Mouse (Mus musculus) lung, embryonic 14.5 days (tissue): Measurements from ENCODE around the gene Snai1. TPM values are rescaled to one million over a fixed set of nuclear protein-coding genes. Genes with fewer than 3 reads are reported as not detected.

Experiments
- ATAC-seq: fragments of 200-750 bp; cut with Nextera tagmentation; 2 replicates; pipeline ENCODE4 v1.8.0; 2017; ENCODE audit warnings: mild to moderate bottlenecking, moderate TSS enrichment, moderate library complexity; ENCODE audit not compliant: insufficient read depth
- DNase-seq: peaks from one replicate; pipeline ENCODE4 v3.0.0-alpha.2; 2015
- H3K27ac ChIP-seq: fragments of 300-500 bp; sonication (generic); 2 replicates; pipeline ENCODE4 v1.5.1; 2014; ENCODE audit warnings: low read depth, mild to moderate bottlenecking, moderate library complexity
- H3K27me3 ChIP-seq: fragments of 300-500 bp; sonication (generic); 2 replicates; pipeline ENCODE4 v1.6.1; 2014; ENCODE audit warnings: low read length, control low read depth; ENCODE audit not compliant: insufficient read depth
- H3K36me3 ChIP-seq: fragments of 300-500 bp; sonication (generic); 2 replicates; pipeline ENCODE4 v1.6.1; 2014; ENCODE audit warnings: control low read depth; ENCODE audit not compliant: insufficient read depth
- H3K4me1 ChIP-seq: fragments of 300-500 bp; sonication (generic); 2 replicates; pipeline ENCODE4 v1.6.1; 2014; ENCODE audit warnings: antibody characterized with exemption, control low read depth; ENCODE audit not compliant: insufficient read depth
- H3K4me2 ChIP-seq: fragments of 300-500 bp; sonication (generic); 2 replicates; pipeline ENCODE4 v1.6.1; 2014; ENCODE audit warnings: mild to moderate bottlenecking
- H3K4me3 ChIP-seq: fragments of 300-500 bp; sonication (generic); 2 replicates; pipeline ENCODE4 v1.5.1; 2014; ENCODE audit warnings: low read depth, low read length
- H3K9ac ChIP-seq: fragments of 300-500 bp; sonication (generic); 2 replicates; pipeline ENCODE4 v1.6.1; 2014
- H3K9me3 ChIP-seq: fragments of 300-500 bp; sonication (generic); 2 replicates; pipeline ENCODE4 v1.6.1; 2016; ENCODE audit warnings: low read depth, low read length, control low read depth
- CTCF ChIP-seq: IDR thresholded peaks from 2 replicates; pipeline ENCODE4 v1.5.1; 2016; ENCODE audit warnings: antibody characterized with exemption, low read depth
- WGBS: fragments of 180-500 bp; shearing (Covaris S2); extraction: QIAGEN DNeasy Blood & Tissue Kit; methylation state at CpG from one replicate; pipeline ENCODE4 v1.1.7; 2014; 5-methylcytosine and 5-hydroxymethylcytosine counted together
- polyA plus RNA-seq: library from polyadenylated mRNA; unstranded; fragments of >200 nt; fragmentation: Nextera tagmentation; extraction: Ambion mirVana; gene quantifications from 2 replicates; pipeline ENCODE4 v1.2.1, GENCODE M21; 2014

Snai1 gene
- polyA plus RNA-seq, 1 experiment from 2014 or later = 162 TPM

GRCm38 (mm10) chr2:167563035-167563434 is 25.0 kb downstream of the Snai1 start:
- ATAC-seq = no peak
- no peak for DNase-seq
- Histone ChIP-seq H3K9me3 (no peaks in the 10 kb centered on the region), H3K27ac (peak overlapping the region; percentile 95), H3K4me3 (no peak overlapping the region), H3K4me1 (peaks cover 36% of the 10 kb centered on the region), H3K27me3 (no peaks in the 10 kb centered on the region), H3K36me3 (no peaks in the 10 kb centered on the region), H3K4me2 (peak overlapping the region; percentile 12; the same call in 1 of the 2 replicates), H3K9ac (no peak overlapping the region)
- WGBS = 42% methylated on average over 5 of the region's 5 CpGs
- TF ChIP-seq CTCF = no peak

- 19% methylated on average over 12 of the region's 12 CpGs for WGBS
- Histone ChIP-seq H3K4me2 (peak overlapping the region; percentile 12; the same call in 1 of the 2 replicates), H3K9me3 (no peaks in the 10 kb centered on the region), H3K4me1 (peaks cover 36% of the 10 kb centered on the region), H3K27ac (peak overlapping the region; percentile 95), H3K27me3 (no peaks in the 10 kb centered on the region), H3K4me3 (no peak overlapping the region), H3K9ac (no peak overlapping the region), H3K36me3 (no peaks in the 10 kb centered on the region)
- DNase-seq = peak; percentile 93
- ATAC-seq = peak; percentile 88
- no peak for TF ChIP-seq CTCF
Observed at GRCm38 (mm10) chr2:167563703-167564102, 25.7 kb downstream of the Snai1 start.

GRCm38 (mm10) chr2:167564551-167565311 is 26.7 kb downstream of the Snai1 start:
- 54% methylated on average over 13 of the region's 13 CpGs for WGBS
- ATAC-seq (no peak), DNase-seq (no peak)
- no peaks in the 10 kb centered on the region for H3K27me3 ChIP-seq
- no peaks in the 10 kb centered on the region for H3K9me3 ChIP-seq
- H3K4me3 ChIP-seq = no peak overlapping the region
- TF ChIP-seq CTCF = no peak
- peak overlapping the region; percentile 95 for H3K27ac ChIP-seq
- H3K9ac ChIP-seq = 0 out of 2 replicates have a peak overlapping the region, but pooled peaks have one; percentile 1
- H3K36me3 ChIP-seq = no peaks in the 10 kb centered on the region
- H3K4me1 ChIP-seq = peaks cover 32% of the 10 kb centered on the region
- H3K4me2 ChIP-seq = peak overlapping the region; percentile 35

DNA sequence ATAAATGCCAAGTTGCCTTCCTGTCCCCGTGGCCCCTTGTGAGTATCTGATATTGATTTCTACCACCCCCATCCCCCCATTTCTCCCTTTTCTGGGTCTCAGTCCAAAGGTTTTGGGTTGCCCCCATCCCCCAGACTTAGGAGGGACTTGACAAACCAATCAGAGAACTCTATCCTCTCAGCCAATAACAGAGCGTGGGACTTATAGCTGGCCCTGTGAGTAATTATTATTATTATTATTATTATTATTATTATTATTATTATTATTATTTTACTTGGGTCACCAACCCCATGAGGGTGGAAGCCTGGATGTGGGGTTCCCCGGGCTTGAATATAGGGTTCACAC is 27.3 kb downstream of the Snai1 start:
- DNase-seq = no peak
- H3K4me3 ChIP-seq = 0 out of 2 replicates have a peak overlapping the region, but pooled peaks have one; percentile 14
- H3K9ac ChIP-seq = peak overlapping the region; percentile 32; the same call in 1 of the 2 replicates
- peaks cover 35% of the 10 kb centered on the region for H3K4me1 ChIP-seq
- no peak for TF ChIP-seq CTCF
- no peaks in the 10 kb centered on the region for H3K36me3 ChIP-seq
- no peaks in the 10 kb centered on the region for H3K27me3 ChIP-seq
- H3K9me3 ChIP-seq = no peaks in the 10 kb centered on the region
- no peak for ATAC-seq
- H3K4me2 ChIP-seq = peak overlapping the region; percentile 53
- 48% methylated on average over 3 of the region's 3 CpGs for WGBS
- peak overlapping the region; percentile 95 for H3K27ac ChIP-seq

GRCm38 (mm10) chr2:167565682-167566081 is 27.7 kb downstream of the Snai1 start:
- Histone ChIP-seq H3K4me2 (peak overlapping the region; percentile 53), H3K36me3 (no peaks in the 10 kb centered on the region), H3K9ac (peak overlapping the region; percentile 32; the same call in 1 of the 2 replicates), H3K27me3 (no peaks in the 10 kb centered on the region), H3K4me1 (peaks cover 38% of the 10 kb centered on the region), H3K27ac (peak overlapping the region; percentile 95), H3K9me3 (no peaks in the 10 kb centered on the region), H3K4me3 (0 out of 2 replicates have a peak overlapping the region, but pooled peaks have one; percentile 14)
- 11% methylated on average over 19 of the region's 19 CpGs for WGBS
- no peak for TF ChIP-seq CTCF
- DNase-seq = peak; percentile 83
- ATAC-seq = no peak

DNA sequence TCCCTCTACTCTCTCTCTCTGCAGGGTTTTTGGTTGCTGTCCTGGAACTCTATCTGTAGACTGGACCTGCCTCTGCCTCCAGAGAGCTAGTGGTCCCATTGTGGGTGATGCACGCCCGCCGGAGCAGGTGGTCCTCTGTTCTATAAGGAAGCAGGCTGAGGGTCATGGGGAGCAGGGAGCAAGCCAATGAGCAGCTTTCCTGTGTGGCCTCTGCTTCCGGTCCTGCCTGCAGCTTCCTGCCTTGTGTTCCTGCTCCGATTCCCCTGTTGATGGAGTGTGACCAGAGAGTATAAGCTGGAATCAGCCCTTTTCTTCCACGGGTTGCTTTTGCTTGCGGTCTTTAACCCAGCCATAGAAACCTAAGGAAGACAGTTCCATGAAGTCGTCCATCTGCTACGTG is 30.1 kb downstream of the Snai1 start:
- H3K9me3 ChIP-seq = no peaks in the 10 kb centered on the region
- no peaks in the 10 kb centered on the region for H3K27me3 ChIP-seq
- no peak overlapping the region for H3K9ac ChIP-seq
- no peaks in the 10 kb centered on the region for H3K36me3 ChIP-seq
- DNase-seq = no peak
- peaks cover 25% of the 10 kb centered on the region for H3K4me1 ChIP-seq
- no peak for TF ChIP-seq CTCF
- WGBS = 76% methylated on average over 9 of the region's 9 CpGs
- H3K4me2 ChIP-seq = no peak overlapping the region
- 0 out of 2 replicates have a peak overlapping the region, but pooled peaks have one; percentile 36 for H3K27ac ChIP-seq
- no peak for ATAC-seq
- H3K4me3 ChIP-seq = no peak overlapping the region

- DNase-seq (peak; percentile 87), ATAC-seq (peak; percentile 59)
- H3K36me3 ChIP-seq = no peaks in the 10 kb centered on the region
- H3K9me3 ChIP-seq = no peaks in the 10 kb centered on the region
- H3K9ac ChIP-seq = no peak overlapping the region
- no peaks in the 10 kb centered on the region for H3K27me3 ChIP-seq
- peak overlapping the region; percentile 94 for H3K27ac ChIP-seq
- peak; percentile 58 for TF ChIP-seq CTCF
- WGBS = 42% methylated on average over 12 of the region's 13 CpGs
- H3K4me2 ChIP-seq = 0 out of 2 replicates have a peak overlapping the region, but pooled peaks have one; percentile 4
- no peak overlapping the region for H3K4me3 ChIP-seq
- H3K4me1 ChIP-seq = peaks cover 9% of the 10 kb centered on the region
Observed at GRCm38 (mm10) chr2:167569934-167570651, 32.1 kb downstream of the Snai1 start.
